Mouse (Mus musculus): ENCODE results near the gene S1pr1. TPM values are rescaled to one million over a fixed set of nuclear protein-coding genes. Genes with fewer than 3 reads are reported as not detected.

S1pr1 gene
- polyA plus RNA-seq, 1 experiment from 2014 or later, result 13.4 TPM

DNA sequence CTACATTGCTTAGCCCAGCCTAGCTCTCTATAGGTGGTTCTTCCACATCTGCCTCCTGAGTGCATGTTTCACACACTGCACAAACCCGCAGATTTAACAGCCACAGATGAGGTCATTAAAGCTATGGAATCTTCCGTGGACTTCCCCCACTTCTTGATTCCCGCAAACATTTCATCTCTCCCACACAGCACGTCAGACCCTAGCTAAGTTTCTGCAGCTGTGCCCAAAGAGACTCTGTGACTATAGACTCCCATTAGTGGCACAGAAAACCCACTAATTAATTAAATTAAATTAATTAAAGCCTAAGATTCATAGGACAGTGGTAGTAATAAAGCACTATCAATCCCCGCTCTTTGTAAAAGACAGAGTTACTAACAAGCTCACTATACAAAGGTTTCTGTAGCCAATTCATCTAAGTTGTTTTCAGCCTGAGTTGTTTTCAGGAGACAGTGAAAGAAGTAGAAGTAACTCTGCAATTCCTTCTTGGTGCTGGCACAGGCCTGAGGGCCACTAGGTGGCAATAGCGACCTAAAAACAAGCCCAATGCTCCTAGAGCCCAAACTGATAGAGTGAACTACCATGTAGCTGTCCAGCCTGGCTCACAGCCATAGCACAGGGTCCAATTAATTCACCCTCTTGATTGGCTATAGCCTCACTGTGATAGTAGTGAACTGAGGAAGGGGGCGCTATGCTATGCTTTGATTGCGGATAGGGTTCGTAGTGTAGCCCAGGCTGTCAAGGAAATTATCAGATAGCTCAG is 54.0 kb downstream of the S1pr1 start:
- Histone ChIP-seq H3K9me3 (replicated peaks) (no peaks in the 10 kb centered on the region), H3K36me3 (no peaks in the 10 kb centered on the region), H3K27me3 (ENCODE audit: low read depth, poor library complexity, severe bottlenecking) (no peaks in the 10 kb centered on the region), H3K4me3 (no peak overlapping the region), H3K4me1 (0 out of 2 replicates have a peak, but pooled peaks cover 3% of the 10 kb centered on the region), H3K27ac (replicated peaks) (no peak overlapping the region)
- DNase-seq (ENCODE audit: low spot score), result peak; percentile 69
- WGBS, result 56% methylated on average over 9 of the region's 9 CpGs

Other genes starting within 250 kb of the S1pr1 start
- gene Dph5, start 172.8 kb upstream of the S1pr1 start, polyA plus RNA-seq (2016; fragmentation: Nextera tagmentation; extraction: Ambion mirVana), result 29.5 and 31.0 TPM in 2 replicates